Mouse (Mus musculus): ENCODE results near the gene Col6a3. TPM values are rescaled to one million over a fixed set of nuclear protein-coding genes. Genes with fewer than 3 reads are reported as not detected.

Gene Col6a3
- polyA plus RNA-seq, 1 experiment from 2014 or later = 103 TPM

- ATAC-seq (replicated peaks; ENCODE audit: low FRiP score, low TSS enrichment, low read depth) = no peak
- Histone ChIP-seq H3K4me3 (ENCODE audit: low read depth, low read length) (no peak overlapping the region), H3K27me3 (replicated peaks; ENCODE audit: control insufficient read depth, insufficient read depth, low read length) (no peaks in the 10 kb centered on the region), H3K27ac (ENCODE audit: low read depth) (no peak overlapping the region), H3K9ac (ENCODE audit: low read length) (no peak overlapping the region), H3K36me3 (ENCODE audit: control insufficient read depth, insufficient read depth, low read length) (peaks cover 12% of the 10 kb centered on the region), H3K4me2 (ENCODE audit: low read length) (no peak overlapping the region), H3K9me3 (ENCODE audit: control insufficient read depth, low read length) (no peaks in the 10 kb centered on the region), H3K4me1 (replicated peaks; ENCODE audit: control insufficient read depth, insufficient read depth, low read length) (no peaks in the 10 kb centered on the region)
- WGBS = 61% methylated on average over 6 of the region's 6 CpGs
- no peak for DNase-seq (ENCODE audit: low spot score)
Observed at GRCm38 (mm10) chr1:90830006-90830405, 13.8 kb downstream of the Col6a3 start.

DNA sequence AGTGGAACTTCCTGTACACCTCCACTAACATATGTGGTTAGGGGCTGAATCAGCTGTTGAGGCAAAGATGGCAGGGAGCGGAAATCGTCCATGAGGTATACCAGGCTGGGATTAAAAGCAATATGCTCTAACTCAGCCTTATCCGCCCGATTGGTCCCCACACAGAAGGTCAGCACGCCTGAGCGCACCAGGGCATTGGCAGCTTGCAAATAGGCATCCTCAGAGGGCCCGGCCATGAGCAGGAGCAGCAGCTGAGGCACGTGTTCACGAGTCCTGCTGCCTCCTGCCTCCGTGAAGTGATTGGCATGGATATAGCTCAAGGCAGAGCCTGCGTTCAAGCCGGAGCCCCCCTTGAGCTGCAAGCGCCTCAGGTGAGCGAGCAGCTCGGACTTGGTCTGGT lies 30.5 kb downstream of the Col6a3 start:
- Histone ChIP-seq H3K9me3 (ENCODE audit: control insufficient read depth, low read length) (no peaks in the 10 kb centered on the region), H3K36me3 (ENCODE audit: control insufficient read depth, insufficient read depth, low read length) (peaks cover 33% of the 10 kb centered on the region), H3K9ac (ENCODE audit: low read length) (no peak overlapping the region), H3K27me3 (replicated peaks; ENCODE audit: control insufficient read depth, insufficient read depth, low read length) (no peaks in the 10 kb centered on the region), H3K27ac (ENCODE audit: low read depth) (no peak overlapping the region), H3K4me2 (ENCODE audit: low read length) (no peak overlapping the region), H3K4me3 (ENCODE audit: low read depth, low read length) (no peak overlapping the region), H3K4me1 (replicated peaks; ENCODE audit: control insufficient read depth, insufficient read depth, low read length) (no peaks in the 10 kb centered on the region)
- ATAC-seq (replicated peaks; ENCODE audit: low FRiP score, low TSS enrichment, low read depth) = no peak
- DNase-seq (ENCODE audit: low spot score) = no peak
- 90% methylated on average over 15 of the region's 15 CpGs for WGBS

DNA sequence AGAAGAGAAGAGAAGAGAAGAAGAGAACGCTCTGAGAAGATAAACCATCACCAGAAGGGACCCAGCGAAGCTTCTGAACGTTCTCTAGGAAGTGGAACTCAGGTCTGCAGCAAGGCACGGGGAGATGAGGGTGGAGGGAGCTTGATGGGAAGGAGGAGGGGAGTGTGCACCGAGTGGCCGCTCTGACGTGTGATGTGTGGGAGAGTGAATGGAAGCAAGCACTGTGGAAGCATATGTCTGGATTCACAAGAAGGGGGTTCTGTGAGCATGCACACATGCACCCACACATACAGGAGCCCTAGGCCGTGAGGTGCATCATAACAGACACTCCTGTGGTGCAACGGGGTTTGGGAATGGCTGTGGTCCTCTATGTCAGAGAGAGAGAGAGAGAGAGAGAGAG lies 34.8 kb downstream of the Col6a3 start:
- WGBS = 75% methylated on average over 9 of the region's 9 CpGs
- Histone ChIP-seq H3K36me3 (ENCODE audit: control insufficient read depth, insufficient read depth, low read length) (peaks cover 30% of the 10 kb centered on the region), H3K4me3 (ENCODE audit: low read depth, low read length) (no peak overlapping the region), H3K4me1 (replicated peaks; ENCODE audit: control insufficient read depth, insufficient read depth, low read length) (no peaks in the 10 kb centered on the region), H3K27ac (ENCODE audit: low read depth) (no peak overlapping the region), H3K4me2 (ENCODE audit: low read length) (no peak overlapping the region), H3K9me3 (ENCODE audit: control insufficient read depth, low read length) (0 out of 2 replicates have a peak, but pooled peaks cover under 1% of the 10 kb centered on the region), H3K27me3 (replicated peaks; ENCODE audit: control insufficient read depth, insufficient read depth, low read length) (no peaks in the 10 kb centered on the region), H3K9ac (ENCODE audit: low read length) (no peak overlapping the region)
- ATAC-seq (replicated peaks; ENCODE audit: low FRiP score, low TSS enrichment, low read depth) (no peak), DNase-seq (ENCODE audit: low spot score) (no peak)

DNA sequence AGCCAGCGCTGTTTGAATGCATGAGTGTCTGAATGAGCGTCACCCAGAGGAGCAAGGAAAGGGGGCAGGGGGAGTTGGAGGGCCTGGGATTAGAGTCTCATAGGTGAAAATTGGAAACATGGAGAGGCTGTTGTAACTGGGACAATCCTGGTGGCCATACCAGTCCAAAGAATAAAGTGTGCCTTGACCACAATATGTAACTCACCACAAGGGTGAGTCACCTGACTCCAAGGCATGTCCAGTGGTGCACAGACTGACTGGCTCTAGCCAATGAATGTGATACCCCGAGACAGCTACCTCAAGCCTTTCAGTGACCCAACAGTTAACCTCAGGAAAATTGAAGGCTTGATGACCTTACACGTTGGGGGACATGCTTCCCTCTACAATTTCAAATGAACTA lies 40.7 kb downstream of the Col6a3 start:
- no peaks in the 10 kb centered on the region for H3K4me1 ChIP-seq (replicated peaks; ENCODE audit: control insufficient read depth, insufficient read depth, low read length)
- no peaks in the 10 kb centered on the region for H3K27me3 ChIP-seq (replicated peaks; ENCODE audit: control insufficient read depth, insufficient read depth, low read length)
- H3K36me3 ChIP-seq (ENCODE audit: control insufficient read depth, insufficient read depth, low read length) = peaks cover 67% of the 10 kb centered on the region
- H3K4me2 ChIP-seq (ENCODE audit: low read length) = no peak overlapping the region
- no peak for DNase-seq (ENCODE audit: low spot score)
- no peak overlapping the region for H3K9ac ChIP-seq (ENCODE audit: low read length)
- H3K9me3 ChIP-seq (ENCODE audit: control insufficient read depth, low read length) = 0 out of 2 replicates have a peak, but pooled peaks cover 4% of the 10 kb centered on the region
- WGBS = 91% methylated on average over 4 of the region's 4 CpGs
- no peak for ATAC-seq (replicated peaks; ENCODE audit: low FRiP score, low TSS enrichment, low read depth)
- H3K27ac ChIP-seq (ENCODE audit: low read depth) = no peak overlapping the region
- H3K4me3 ChIP-seq (ENCODE audit: low read depth, low read length) = no peak overlapping the region

DNA sequence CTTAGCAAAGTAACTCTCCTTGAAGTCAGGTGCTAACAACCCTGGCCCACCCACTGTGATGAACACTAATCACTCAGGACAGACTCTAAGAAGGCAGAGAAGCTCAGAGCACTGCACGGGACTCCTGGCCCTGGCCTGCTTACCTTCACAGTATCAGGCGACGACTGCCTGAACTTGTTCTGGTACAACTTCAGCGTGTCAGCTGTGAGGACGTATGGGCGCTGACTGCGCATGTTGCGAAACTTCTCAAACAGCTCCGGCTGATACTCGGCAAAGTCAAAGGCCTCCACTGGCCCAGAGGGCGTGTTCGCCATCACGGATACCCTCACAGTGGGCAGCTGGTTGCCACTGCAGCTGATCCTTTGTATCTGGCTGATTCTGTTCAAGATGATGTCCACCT lies 42.7 kb downstream of the Col6a3 start:
- Histone ChIP-seq H3K4me3 (ENCODE audit: low read depth, low read length) (no peak overlapping the region), H3K4me2 (ENCODE audit: low read length) (no peak overlapping the region), H3K9me3 (ENCODE audit: control insufficient read depth, low read length) (0 out of 2 replicates have a peak, but pooled peaks cover 4% of the 10 kb centered on the region), H3K36me3 (ENCODE audit: control insufficient read depth, insufficient read depth, low read length) (peaks cover 75% of the 10 kb centered on the region), H3K9ac (ENCODE audit: low read length) (no peak overlapping the region), H3K4me1 (replicated peaks; ENCODE audit: control insufficient read depth, insufficient read depth, low read length) (no peaks in the 10 kb centered on the region), H3K27me3 (replicated peaks; ENCODE audit: control insufficient read depth, insufficient read depth, low read length) (no peaks in the 10 kb centered on the region), H3K27ac (ENCODE audit: low read depth) (no peak overlapping the region)
- WGBS = 65% methylated on average over 13 of the region's 13 CpGs
- no peak for DNase-seq (ENCODE audit: low spot score)
- ATAC-seq (replicated peaks; ENCODE audit: low FRiP score, low TSS enrichment, low read depth) = no peak

DNA sequence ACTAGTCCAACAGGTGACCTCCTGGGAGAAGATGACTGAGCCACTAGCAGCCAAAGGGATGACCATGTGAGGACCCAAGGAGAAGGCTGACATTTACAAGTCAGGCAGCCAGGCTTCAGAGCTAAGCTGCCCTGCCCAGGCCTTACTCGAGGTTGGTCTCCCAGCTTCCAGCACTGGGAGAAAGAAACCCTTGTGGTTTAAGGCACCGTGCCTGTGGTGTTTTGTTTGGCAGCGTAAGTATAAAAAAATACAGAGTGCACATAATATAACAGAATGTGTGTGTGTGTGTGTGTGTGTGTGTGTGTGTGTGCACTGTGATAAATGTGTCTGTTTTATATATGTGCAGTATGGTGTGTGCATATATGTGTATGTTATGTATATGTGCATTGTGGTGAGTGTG lies 43.3 kb downstream of the Col6a3 start:
- no peak overlapping the region for H3K9ac ChIP-seq (ENCODE audit: low read length)
- no peak overlapping the region for H3K4me3 ChIP-seq (ENCODE audit: low read depth, low read length)
- no peak overlapping the region for H3K27ac ChIP-seq (ENCODE audit: low read depth)
- no peaks in the 10 kb centered on the region for H3K4me1 ChIP-seq (replicated peaks; ENCODE audit: control insufficient read depth, insufficient read depth, low read length)
- no peaks in the 10 kb centered on the region for H3K27me3 ChIP-seq (replicated peaks; ENCODE audit: control insufficient read depth, insufficient read depth, low read length)
- peaks cover 81% of the 10 kb centered on the region for H3K36me3 ChIP-seq (ENCODE audit: control insufficient read depth, insufficient read depth, low read length)
- ATAC-seq (replicated peaks; ENCODE audit: low FRiP score, low TSS enrichment, low read depth) (no peak), DNase-seq (ENCODE audit: low spot score) (no peak)
- WGBS = 81% methylated on average over 3 of the region's 3 CpGs
- no peak overlapping the region for H3K4me2 ChIP-seq (ENCODE audit: low read length)
- H3K9me3 ChIP-seq (ENCODE audit: control insufficient read depth, low read length) = 0 out of 2 replicates have a peak, but pooled peaks cover 4% of the 10 kb centered on the region

DNA sequence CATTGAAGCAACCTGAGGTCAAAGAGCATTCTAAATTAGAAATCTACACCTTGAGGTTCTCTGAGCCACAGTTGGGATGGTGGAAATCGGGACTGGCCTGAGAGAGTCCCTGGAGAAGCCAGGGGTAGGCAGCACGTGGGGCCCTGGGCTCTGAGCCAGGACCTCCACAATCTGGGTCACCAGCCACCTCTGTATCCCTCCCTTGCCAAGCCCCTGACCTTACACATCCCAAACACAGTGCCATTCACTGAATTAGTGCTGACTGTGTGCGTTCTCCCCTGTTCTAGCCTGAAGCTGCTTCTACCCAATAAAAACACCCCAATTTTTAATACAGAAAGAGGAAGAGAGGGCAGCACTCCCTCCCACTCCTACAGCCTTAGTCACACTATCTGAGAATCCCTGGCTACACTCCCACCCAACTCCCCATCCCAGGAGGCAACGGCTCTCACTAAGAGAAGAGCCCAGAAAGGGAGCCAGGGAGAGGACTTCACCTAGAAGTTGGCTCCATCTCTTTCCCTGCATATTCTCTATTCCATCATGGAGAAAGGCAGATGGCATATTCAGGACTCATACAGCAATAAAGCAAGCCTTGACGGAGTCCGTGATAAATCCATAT lies 46.4 kb downstream of the Col6a3 start:
- Histone ChIP-seq H3K36me3 (ENCODE audit: control insufficient read depth, insufficient read depth, low read length) (peaks cover 66% of the 10 kb centered on the region), H3K9me3 (ENCODE audit: control insufficient read depth, low read length) (no peaks in the 10 kb centered on the region), H3K4me1 (replicated peaks; ENCODE audit: control insufficient read depth, insufficient read depth, low read length) (peaks cover 7% of the 10 kb centered on the region), H3K27ac (ENCODE audit: low read depth) (no peak overlapping the region), H3K9ac (ENCODE audit: low read length) (no peak overlapping the region), H3K4me3 (ENCODE audit: low read depth, low read length) (no peak overlapping the region), H3K27me3 (replicated peaks; ENCODE audit: control insufficient read depth, insufficient read depth, low read length) (no peaks in the 10 kb centered on the region), H3K4me2 (ENCODE audit: low read length) (no peak overlapping the region)
- 77% methylated on average over 6 of the region's 6 CpGs for WGBS
- ATAC-seq (replicated peaks; ENCODE audit: low FRiP score, low TSS enrichment, low read depth) (no peak), DNase-seq (ENCODE audit: low spot score) (no peak)

DNA sequence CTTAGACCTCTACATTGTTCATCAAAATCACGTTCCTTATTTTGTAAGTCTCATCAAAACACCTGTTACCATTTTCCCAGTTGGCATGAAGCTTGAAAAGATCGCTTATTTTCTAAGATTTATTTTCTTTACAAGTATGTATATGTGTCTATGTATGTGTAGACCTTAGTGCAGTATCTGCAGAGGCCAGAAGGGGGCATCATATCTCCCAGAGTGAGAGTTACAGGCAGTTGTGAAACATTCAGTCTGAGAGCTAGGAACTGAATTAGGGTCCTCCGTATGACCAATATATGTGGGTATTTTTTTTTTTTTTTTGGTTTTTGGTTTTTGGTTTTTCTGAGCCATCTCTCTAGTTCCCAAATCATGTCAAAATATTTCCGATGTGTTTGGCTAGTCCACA lies 50.4 kb downstream of the Col6a3 start:
- ATAC-seq (replicated peaks; ENCODE audit: low FRiP score, low TSS enrichment, low read depth) (no peak), DNase-seq (ENCODE audit: low spot score) (no peak)
- Histone ChIP-seq H3K4me1 (replicated peaks; ENCODE audit: control insufficient read depth, insufficient read depth, low read length) (peaks cover 7% of the 10 kb centered on the region), H3K36me3 (ENCODE audit: control insufficient read depth, insufficient read depth, low read length) (peaks cover 42% of the 10 kb centered on the region), H3K9me3 (ENCODE audit: control insufficient read depth, low read length) (no peaks in the 10 kb centered on the region), H3K9ac (ENCODE audit: low read length) (no peak overlapping the region), H3K27ac (ENCODE audit: low read depth) (no peak overlapping the region), H3K4me3 (ENCODE audit: low read depth, low read length) (no peak overlapping the region), H3K4me2 (ENCODE audit: low read length) (no peak overlapping the region), H3K27me3 (replicated peaks; ENCODE audit: control insufficient read depth, insufficient read depth, low read length) (no peaks in the 10 kb centered on the region)
- WGBS = 87% methylated on average over 4 of the region's 4 CpGs

GRCm38 (mm10) chr1:90790925-90791324 lies 52.8 kb downstream of the Col6a3 start:
- Histone ChIP-seq H3K9ac (ENCODE audit: low read length) (no peak overlapping the region), H3K36me3 (ENCODE audit: control insufficient read depth, insufficient read depth, low read length) (peaks cover 42% of the 10 kb centered on the region), H3K9me3 (ENCODE audit: control insufficient read depth, low read length) (no peaks in the 10 kb centered on the region), H3K4me1 (replicated peaks; ENCODE audit: control insufficient read depth, insufficient read depth, low read length) (peaks cover 7% of the 10 kb centered on the region), H3K27ac (ENCODE audit: low read depth) (no peak overlapping the region), H3K4me2 (ENCODE audit: low read length) (no peak overlapping the region), H3K27me3 (replicated peaks; ENCODE audit: control insufficient read depth, insufficient read depth, low read length) (no peaks in the 10 kb centered on the region), H3K4me3 (ENCODE audit: low read depth, low read length) (no peak overlapping the region)
- WGBS = 88% methylated on average over 4 of the region's 4 CpGs
- no peak for ATAC-seq (replicated peaks; ENCODE audit: low FRiP score, low TSS enrichment, low read depth)
- DNase-seq (ENCODE audit: low spot score) = no peak

Measured in intestine, embryonic 14.5 days (tissue).